Mouse (Mus musculus) adrenal gland, postnatal 4 days (tissue): ENCODE results near the gene Gm13088. TPM values are rescaled to one million over a fixed set of nuclear protein-coding genes. Genes with fewer than 3 reads are reported as not detected.
"Not testable (repeated sequence)": the region's sequence is repeated elsewhere in the genome, so short reads cannot be mapped to it uniquely, and the experiment has no call there.

Experiments
- DNase-seq, 2 experiments: peaks; one replicate each; pipeline ENCODE4 v3.0.0; 2021 to 2022; ENCODE audit warnings: low spot score in 2 of 2, mixed read lengths in 2 of 2
- long read RNA-seq, 2 experiments: library from polyadenylated mRNA; stranded (forward); transcript quantifications; one replicate each; pipeline ENCODE4 v2.0.0; 2021
- total RNA-seq, 2 experiments: library from RNA; stranded (reverse); gene quantifications; 2 replicates each; pipeline ENCODE4 v1.2.3; 2021

Gene Gm13088
- not detected for total RNA-seq
- long read RNA-seq, experiment 1, result 0 reads
- long read RNA-seq, experiment 2, result 0 reads

DNA sequence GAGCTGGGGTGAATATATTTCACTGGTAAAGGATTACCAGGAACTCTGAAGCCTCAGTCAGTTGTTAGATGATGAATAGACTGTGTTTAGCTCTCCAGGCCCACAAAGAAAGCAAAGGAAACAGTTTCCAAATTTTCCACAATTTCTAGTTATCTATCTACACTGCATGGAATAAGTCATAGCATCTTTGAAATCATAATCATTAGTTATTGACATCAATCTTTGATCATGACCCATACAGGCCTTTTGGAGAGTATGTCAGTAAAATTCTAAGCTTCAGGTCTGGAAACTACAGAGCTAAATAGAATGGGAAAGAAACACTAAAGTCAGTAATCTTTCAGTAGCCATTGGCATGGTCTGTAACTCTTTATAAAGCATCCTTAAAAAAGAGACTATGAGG lies at the start of gene Gm13088:
Gene Gm13088 (minus strand): TSS at position 101 of the 400 bp plus-strand sequence.
- DNase-seq, result not testable (repeated sequence)

DNA sequence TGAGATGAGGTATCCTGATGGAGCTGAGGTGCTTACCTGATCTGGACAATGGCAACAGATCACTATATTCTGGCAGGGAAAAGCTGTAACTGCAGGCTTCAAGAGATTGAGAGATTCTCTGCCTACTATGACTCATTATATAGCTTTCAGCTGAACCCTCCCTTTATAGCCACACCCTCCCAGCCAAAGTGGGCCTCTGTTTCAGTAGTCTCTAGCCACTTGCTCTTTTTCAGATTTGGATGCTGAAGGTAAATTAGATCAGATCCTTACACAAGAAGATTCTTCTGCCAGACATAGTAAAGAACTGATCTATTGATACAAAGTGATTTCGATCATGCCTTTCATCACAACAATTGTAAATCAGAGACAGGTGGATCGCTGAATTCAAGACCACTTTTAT lies 45.6 kb upstream of the Gm13088 start, which contains the start of gene Gm13089:
Gene Gm13089 (minus strand): TSS at position 101 of the 400 bp plus-strand sequence.
- no peak for DNase-seq

DNA sequence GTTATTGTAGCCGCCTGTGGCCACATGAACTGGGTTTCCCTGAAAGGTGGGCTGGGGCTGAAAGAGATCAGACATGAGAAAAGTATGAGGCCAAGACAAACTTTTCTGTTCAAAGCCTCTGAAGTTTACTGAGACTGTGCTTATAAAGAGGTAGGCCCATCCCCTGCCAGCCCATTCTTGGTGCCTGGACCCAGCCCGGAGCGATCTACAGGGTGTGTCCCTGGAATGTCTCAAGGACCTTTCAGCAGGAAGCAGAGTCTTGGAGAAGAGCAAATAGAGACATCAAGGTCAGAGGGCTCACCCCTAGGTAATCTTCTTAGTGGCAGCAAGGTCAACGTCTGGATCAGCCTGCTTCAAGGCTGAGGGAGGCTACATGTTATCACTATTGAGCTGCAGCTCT lies 38.9 kb downstream of the Gm13088 start:
- not testable (repeated sequence) for DNase-seq

DNA sequence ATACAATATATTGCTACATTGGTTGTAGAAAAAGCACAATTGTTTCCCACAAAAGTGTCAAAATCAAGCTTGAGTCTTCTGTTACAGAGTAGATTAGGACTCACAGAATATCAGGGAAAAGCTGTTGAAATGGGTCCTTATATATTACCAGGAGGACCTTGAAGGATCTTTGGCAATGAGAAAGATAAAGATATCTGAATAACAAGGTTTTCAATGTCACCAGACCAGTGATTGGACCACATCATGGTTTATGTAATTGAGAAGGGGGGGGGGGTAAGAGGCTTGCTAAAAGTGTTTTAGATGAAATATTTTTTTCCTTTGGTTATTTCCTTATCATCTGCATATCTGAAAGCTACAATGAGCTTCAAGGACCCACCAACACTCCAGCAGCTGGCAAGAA lies 42.3 kb downstream of the Gm13088 start, which contains the start of gene Gm13083:
Gene Gm13083 (plus strand): TSS at position 301 of the 400 bp plus-strand sequence.
- not testable (repeated sequence) for DNase-seq

DNA sequence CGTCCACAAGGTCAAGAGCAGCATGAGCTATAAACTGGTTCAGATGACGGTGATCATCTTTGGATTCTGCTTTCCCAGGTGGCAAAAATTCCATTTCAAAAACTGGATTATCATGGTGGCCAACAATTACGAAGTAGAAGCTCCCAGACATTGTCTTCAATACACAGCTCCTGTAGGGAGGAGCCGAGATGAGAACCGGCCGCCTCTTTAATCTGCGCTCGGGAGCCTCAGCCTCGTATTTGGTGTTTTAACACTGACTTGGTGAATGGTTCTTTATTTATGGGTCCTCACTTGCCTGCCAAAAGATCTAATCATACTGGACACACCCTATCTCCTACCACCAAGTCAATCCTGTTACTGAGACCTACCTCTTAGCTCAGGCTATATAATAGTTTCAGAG lies 45.1 kb downstream of the Gm13088 start:
- DNase-seq, result not testable (repeated sequence)

Other genes starting within 250 kb of the Gm13088 start
- gene Pramef8, start 244.8 kb downstream of the Gm13088 start, total RNA-seq, result 10 to 100 TPM; 13.2 to 17.9 TPM
- gene Oog4, start 206.9 kb downstream of the Gm13088 start, total RNA-seq, result not detected
- gene Gm13043, start 145.9 kb downstream of the Gm13088 start, total RNA-seq, result not detected
- not detected for gene Gm13040, start 121.3 kb downstream of the Gm13088 start, total RNA-seq
- gene BC080695, start 105.5 kb downstream of the Gm13088 start, total RNA-seq, result not detected
- not detected for gene Gm13057, start 105.5 kb downstream of the Gm13088 start, total RNA-seq
- gene Gm13083, start 42.2 kb downstream of the Gm13088 start, total RNA-seq, result not detected
- gene Gm13089, start 45.5 kb upstream of the Gm13088 start, total RNA-seq, result not detected
- gene Gm13078, start 62.2 kb upstream of the Gm13088 start, total RNA-seq, result not detected
- not detected for gene Gm13023, start 132.1 kb upstream of the Gm13088 start, total RNA-seq
- gene Gm13084, start 158.8 kb upstream of the Gm13088 start, total RNA-seq, result not detected
- gene Gm13103, start 189.3 kb upstream of the Gm13088 start, total RNA-seq, result not detected
- gene Pramef6, start 243.1 kb upstream of the Gm13088 start, total RNA-seq, result not detected